Mouse (Mus musculus): ENCODE measurements around the gene Medag. TPM values are rescaled to one million over a fixed set of nuclear protein-coding genes. Genes with fewer than 3 reads are reported as not detected.

Gene Medag
- polyA plus RNA-seq, 1 experiment from 2014 or later: 0.44 TPM

- WGBS: 65% methylated on average over 7 of the region's 7 CpGs
Observed at GRCm38 (mm10) chr5:149449406-149449805, 37.9 kb downstream of the Medag start.

GRCm38 (mm10) chr5:149451209-149451681, 39.7 kb downstream of the Medag start:
- Histone ChIP-seq H3K9ac (replicated peaks) (no peak overlapping the region), H3K36me3 (no peaks in the 10 kb centered on the region), H3K9me3 (peaks cover 3% of the 10 kb centered on the region; the same call in 1 of the 2 replicates), H3K4me1 (replicated peaks) (no peaks in the 10 kb centered on the region), H3K4me3 (replicated peaks) (no peak overlapping the region), H3K27me3 (no peaks in the 10 kb centered on the region), H3K27ac (no peak overlapping the region), H3K4me2 (no peak overlapping the region)
- ATAC-seq (ENCODE audit: insufficient number of reproducible peaks, insufficient read depth, low FRiP score, low TSS enrichment, low read depth): no peak
- WGBS: 90% methylated on average over 7 of the region's 7 CpGs

More at GRCm38 (mm10) chr5:149449406-149449805, 37.9 kb downstream of the Medag start:
- Histone ChIP-seq H3K4me1 (replicated peaks) (no peaks in the 10 kb centered on the region; the same call in 1 of the 2 replicates), H3K9ac (replicated peaks) (no peak overlapping the region), H3K27me3 (no peaks in the 10 kb centered on the region), H3K9me3 (peaks cover 3% of the 10 kb centered on the region; the same call in 1 of the 2 replicates), H3K4me2 (no peak overlapping the region), H3K27ac (no peak overlapping the region), H3K36me3 (no peaks in the 10 kb centered on the region), H3K4me3 (replicated peaks) (no peak overlapping the region)
- no peak for ATAC-seq (ENCODE audit: insufficient number of reproducible peaks, insufficient read depth, low FRiP score, low TSS enrichment, low read depth)

GRCm38 (mm10) chr5:149454281-149454680, 42.7 kb downstream of the Medag start:
- Histone ChIP-seq H3K9ac (replicated peaks) (no peak overlapping the region), H3K9me3 (no peaks in the 10 kb centered on the region), H3K27me3 (no peaks in the 10 kb centered on the region), H3K36me3 (no peaks in the 10 kb centered on the region), H3K27ac (no peak overlapping the region), H3K4me1 (replicated peaks) (no peaks in the 10 kb centered on the region), H3K4me2 (no peak overlapping the region), H3K4me3 (replicated peaks) (no peak overlapping the region)
- ATAC-seq (ENCODE audit: insufficient number of reproducible peaks, insufficient read depth, low FRiP score, low TSS enrichment, low read depth): no peak
- 31% methylated on average over 6 of the region's 6 CpGs for WGBS

- Histone ChIP-seq H3K27ac (no peak overlapping the region), H3K4me3 (replicated peaks) (no peak overlapping the region), H3K36me3 (no peaks in the 10 kb centered on the region), H3K4me2 (no peak overlapping the region), H3K9me3 (no peaks in the 10 kb centered on the region), H3K9ac (replicated peaks) (no peak overlapping the region), H3K4me1 (replicated peaks) (0 out of 2 replicates have a peak, but pooled peaks cover 3% of the 10 kb centered on the region), H3K27me3 (no peaks in the 10 kb centered on the region)
- no peak for ATAC-seq (ENCODE audit: insufficient number of reproducible peaks, insufficient read depth, low FRiP score, low TSS enrichment, low read depth)
- 87% methylated on average over 7 of the region's 7 CpGs for WGBS
Observed at GRCm38 (mm10) chr5:149456544-149456943, 45.0 kb downstream of the Medag start.

- Histone ChIP-seq H3K27ac (no peak overlapping the region), H3K9me3 (no peaks in the 10 kb centered on the region), H3K9ac (replicated peaks) (no peak overlapping the region), H3K4me3 (replicated peaks) (no peak overlapping the region), H3K36me3 (no peaks in the 10 kb centered on the region), H3K4me2 (no peak overlapping the region), H3K4me1 (replicated peaks) (peaks cover 26% of the 10 kb centered on the region), H3K27me3 (no peaks in the 10 kb centered on the region)
- no peak for ATAC-seq (ENCODE audit: insufficient number of reproducible peaks, insufficient read depth, low FRiP score, low TSS enrichment, low read depth)
- 83% methylated on average over 3 of the region's 3 CpGs for WGBS
Observed at GRCm38 (mm10) chr5:149462071-149462470, 50.5 kb downstream of the Medag start.

- H3K9ac ChIP-seq (replicated peaks): no peak overlapping the region
- H3K36me3 ChIP-seq: no peaks in the 10 kb centered on the region
- ATAC-seq (ENCODE audit: insufficient number of reproducible peaks, insufficient read depth, low FRiP score, low TSS enrichment, low read depth): no peak
- H3K4me1 ChIP-seq (replicated peaks): peaks cover 26% of the 10 kb centered on the region
- H3K4me3 ChIP-seq (replicated peaks): no peak overlapping the region
- no peak overlapping the region for H3K27ac ChIP-seq
- no peaks in the 10 kb centered on the region for H3K9me3 ChIP-seq
- H3K4me2 ChIP-seq: no peak overlapping the region
- no peaks in the 10 kb centered on the region for H3K27me3 ChIP-seq
- WGBS: 27% methylated on average over 4 of the region's 5 CpGs
Observed at GRCm38 (mm10) chr5:149465305-149465704, 53.8 kb downstream of the Medag start.

- Histone ChIP-seq H3K36me3 (no peaks in the 10 kb centered on the region), H3K9ac (replicated peaks) (no peak overlapping the region), H3K4me3 (replicated peaks) (no peak overlapping the region), H3K4me1 (replicated peaks) (no peaks in the 10 kb centered on the region), H3K27ac (no peak overlapping the region), H3K9me3 (no peaks in the 10 kb centered on the region), H3K27me3 (no peaks in the 10 kb centered on the region), H3K4me2 (no peak overlapping the region)
- ATAC-seq (ENCODE audit: insufficient number of reproducible peaks, insufficient read depth, low FRiP score, low TSS enrichment, low read depth): no peak
- 92% methylated on average over 9 of the region's 9 CpGs for WGBS
Observed at GRCm38 (mm10) chr5:149474142-149474541, 62.6 kb downstream of the Medag start.

- no peak overlapping the region for H3K27ac ChIP-seq
- ATAC-seq (ENCODE audit: insufficient number of reproducible peaks, insufficient read depth, low FRiP score, low TSS enrichment, low read depth): no peak
- WGBS: 90% methylated on average over 16 of the region's 16 CpGs
Observed at GRCm38 (mm10) chr5:149474701-149475468, 63.3 kb downstream of the Medag start.

More at GRCm38 (mm10) chr5:149474701-149475468, 63.3 kb downstream of the Medag start:
- Histone ChIP-seq H3K9me3 (no peaks in the 10 kb centered on the region), H3K36me3 (no peaks in the 10 kb centered on the region), H3K4me3 (replicated peaks) (no peak overlapping the region), H3K4me2 (no peak overlapping the region), H3K4me1 (replicated peaks) (no peaks in the 10 kb centered on the region), H3K9ac (replicated peaks) (no peak overlapping the region), H3K27me3 (no peaks in the 10 kb centered on the region)

Other genes starting within 250 kb of the Medag start
- 72.7 and 75.0 TPM in 2 replicates for gene Uspl1, start 227.4 kb upstream of the Medag start, polyA plus RNA-seq (2016; fragmentation: Nextera tagmentation; extraction: Ambion mirVana)
- gene Hmgb1, start 227.3 kb upstream of the Medag start, polyA plus RNA-seq (2016; fragmentation: Nextera tagmentation; extraction: Ambion mirVana): 1,952 and 2,010 TPM in 2 replicates
- gene Alox5ap, start 147.0 kb upstream of the Medag start, polyA plus RNA-seq (2016; fragmentation: Nextera tagmentation; extraction: Ambion mirVana): 11.0 and 13.8 TPM in 2 replicates
- 0.14 and 0.38 TPM in 2 replicates for gene Tex26, start 27.9 kb downstream of the Medag start, polyA plus RNA-seq (2016; fragmentation: Nextera tagmentation; extraction: Ambion mirVana)
- gene Wdr95, start 116.9 kb downstream of the Medag start, polyA plus RNA-seq (2016; fragmentation: Nextera tagmentation; extraction: Ambion mirVana): not detected in 2 replicates
- gene Hsph1, start 224.6 kb downstream of the Medag start, polyA plus RNA-seq (2016; fragmentation: Nextera tagmentation; extraction: Ambion mirVana): 80.9 and 82.2 TPM in 2 replicates

Measured in limb, embryonic 12.5 days (tissue).